Mouse (Mus musculus) right cerebral cortex, postnatal 36 days (tissue): ENCODE measurements at regions not wholly inside any gene's neighbourhood (a gene's known extent, or its start where the extent isn't known, plus 50 kb on each side); places are given as distances from the start of the nearest gene placed in this dataset.

Experiments
- DNase-seq, 2 experiments: peaks; one replicate each; pipeline ENCODE4 v3.0.0; 2022; ENCODE audit warnings: low spot score in 2 of 2, mixed read lengths in 1 of 2

DNA sequence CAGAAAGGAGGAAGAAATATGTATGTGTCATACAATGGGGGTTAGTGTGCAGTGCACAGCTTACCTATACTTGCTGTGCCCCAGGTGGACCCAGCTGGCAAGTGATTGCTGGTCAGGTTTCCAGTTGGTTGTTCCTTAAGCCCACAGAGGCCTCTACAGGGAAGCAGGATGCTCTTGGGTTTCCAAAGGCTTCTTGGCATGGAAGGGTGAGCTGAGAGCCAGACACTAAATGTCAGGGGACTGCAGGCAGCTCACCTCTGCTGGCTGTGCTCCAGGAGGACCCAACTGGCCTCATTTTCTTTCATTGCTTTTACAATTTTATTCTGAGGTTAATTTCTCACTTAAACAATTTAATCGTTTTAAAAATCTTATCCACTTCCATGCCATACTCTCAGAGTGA is 108.1 kb downstream of the Gm10184 start:
- no peak for DNase-seq

- DNase-seq: no peak
Observed at GRCm38 (mm10) chr17:89777570-89777969, 132.7 kb downstream of the Gm10184 start.

GRCm38 (mm10) chr17:89766229-89766875 is 143.9 kb downstream of the Gm10184 start:
- no peak for DNase-seq

DNA sequence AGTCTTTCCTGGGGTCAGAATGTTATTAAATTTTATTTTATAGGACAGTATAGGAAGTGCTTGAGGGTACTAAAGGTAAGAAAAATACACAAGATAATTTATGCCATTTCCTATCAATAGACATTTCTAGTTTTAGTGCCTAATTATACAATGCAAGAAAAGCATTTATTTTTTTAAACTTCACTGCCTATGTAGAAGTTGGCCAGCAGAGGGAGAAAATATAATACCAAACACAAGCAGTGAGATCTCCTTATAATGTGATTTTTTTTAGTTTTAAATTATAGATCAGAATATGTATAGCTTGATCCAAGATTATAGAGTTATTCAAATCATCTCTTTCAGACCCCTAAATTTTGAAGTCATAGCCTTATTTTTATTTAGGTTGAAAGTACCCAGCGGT is 172.8 kb downstream of the Gm10184 start:
- DNase-seq: no peak

GRCm38 (mm10) chr17:89725534-89725933 is 184.7 kb downstream of the Gm10184 start:
- no peak for DNase-seq

- DNase-seq: no peak
Observed at GRCm38 (mm10) chr17:89681798-89682197, 228.5 kb downstream of the Gm10184 start.

- no peak for DNase-seq
Observed at GRCm38 (mm10) chr17:89658326-89658725, 251.9 kb downstream of the Gm10184 start.

- DNase-seq: no peak
Observed at GRCm38 (mm10) chr17:89656211-89656610, 254.0 kb downstream of the Gm10184 start.

- DNase-seq: peak; percentile 70 to 85
Observed at GRCm38 (mm10) chr17:89654089-89654813, 256.0 kb downstream of the Gm10184 start.

DNA sequence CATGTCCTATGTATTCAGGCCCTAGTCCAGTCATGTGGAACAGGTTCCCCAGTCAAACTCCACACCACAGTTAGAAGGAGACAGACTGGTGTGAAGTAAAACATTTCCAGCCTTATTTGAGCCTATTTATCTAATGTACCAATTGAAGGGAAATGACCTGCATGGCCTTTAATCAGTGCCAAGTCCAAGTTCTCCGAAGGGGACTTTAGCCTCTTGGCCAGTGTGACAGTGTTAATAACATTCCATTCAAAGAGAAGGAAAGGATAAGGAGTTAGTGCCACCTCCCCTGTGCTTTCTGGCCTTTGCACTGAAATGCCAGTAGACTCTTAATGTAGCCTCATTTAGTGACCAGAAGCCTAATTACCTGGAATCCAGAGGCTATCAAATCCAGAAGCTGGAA is 264.2 kb downstream of the Gm10184 start:
- no peak for DNase-seq
